Mouse (Mus musculus) 416B (cell line): ENCODE data around the gene Rnf130.
A peak's percentile ranks its signal among the peaks of the same experiment; 100 is the strongest.

Experiments used
- DNase-seq: peaks from one replicate; pipeline ENCODE4 v3.0.0; 2011; ENCODE audit warnings: low read depth

Rnf130 gene

GRCm38 (mm10) chr11:50025721-50026520 lies 775 bp downstream of the Rnf130 start:
- DNase-seq, result no peak

- peak; percentile 90 for DNase-seq
These were observed 1.5 kb downstream of the Rnf130 start for GRCm38 (mm10) chr11:50026521-50027090.

- peak; percentile 39 for DNase-seq
These were observed 3.3 kb downstream of the Rnf130 start for GRCm38 (mm10) chr11:50028416-50028815.

- no peak for DNase-seq
These were observed 9.0 kb downstream of the Rnf130 start for GRCm38 (mm10) chr11:50034155-50034554.

GRCm38 (mm10) chr11:50035726-50036125 lies 10.6 kb downstream of the Rnf130 start:
- no peak for DNase-seq

- no peak for DNase-seq
These were observed 11.8 kb downstream of the Rnf130 start for GRCm38 (mm10) chr11:50036781-50037460.

GRCm38 (mm10) chr11:50038757-50039156 lies 13.6 kb downstream of the Rnf130 start:
- DNase-seq, result peak; percentile 61

GRCm38 (mm10) chr11:50041148-50041547 lies 16.0 kb downstream of the Rnf130 start:
- DNase-seq, result no peak

- peak; percentile 82 for DNase-seq
These were observed 17.3 kb downstream of the Rnf130 start for GRCm38 (mm10) chr11:50042345-50042997.

- no peak for DNase-seq
These were observed 19.3 kb downstream of the Rnf130 start for GRCm38 (mm10) chr11:50044454-50044853.

GRCm38 (mm10) chr11:50047610-50048009 lies 22.5 kb downstream of the Rnf130 start:
- DNase-seq, result peak; percentile 41

- DNase-seq, result no peak
These were observed 23.0 kb downstream of the Rnf130 start for GRCm38 (mm10) chr11:50048115-50048514.

GRCm38 (mm10) chr11:50050392-50050791 lies 25.2 kb downstream of the Rnf130 start:
- no peak for DNase-seq

GRCm38 (mm10) chr11:50057713-50058112 lies 32.6 kb downstream of the Rnf130 start:
- no peak for DNase-seq

GRCm38 (mm10) chr11:50058277-50058676 lies 33.1 kb downstream of the Rnf130 start:
- no peak for DNase-seq

- no peak for DNase-seq
These were observed 33.9 kb downstream of the Rnf130 start for GRCm38 (mm10) chr11:50059045-50059444.

GRCm38 (mm10) chr11:50062116-50062515 lies 37.0 kb downstream of the Rnf130 start:
- DNase-seq, result no peak

- no peak for DNase-seq
These were observed 40.9 kb downstream of the Rnf130 start for GRCm38 (mm10) chr11:50066088-50066487.

- peak; percentile 49 for DNase-seq
These were observed 48.7 kb downstream of the Rnf130 start for GRCm38 (mm10) chr11:50073830-50074229.

GRCm38 (mm10) chr11:50076756-50077155 lies 51.6 kb downstream of the Rnf130 start:
- DNase-seq, result no peak

GRCm38 (mm10) chr11:50081365-50082190 lies 56.4 kb downstream of the Rnf130 start:
- DNase-seq, result no peak

GRCm38 (mm10) chr11:50086211-50086610 lies 61.1 kb downstream of the Rnf130 start:
- no peak for DNase-seq
